Mouse (Mus musculus) kidney, postnatal 10 days (tissue): ENCODE results near the gene S100a11.

Source experiments
- DNase-seq: peaks from one replicate; pipeline ENCODE4 v3.0.0; 2021; ENCODE audit warnings: mixed read lengths

The S100a11 gene

DNA sequence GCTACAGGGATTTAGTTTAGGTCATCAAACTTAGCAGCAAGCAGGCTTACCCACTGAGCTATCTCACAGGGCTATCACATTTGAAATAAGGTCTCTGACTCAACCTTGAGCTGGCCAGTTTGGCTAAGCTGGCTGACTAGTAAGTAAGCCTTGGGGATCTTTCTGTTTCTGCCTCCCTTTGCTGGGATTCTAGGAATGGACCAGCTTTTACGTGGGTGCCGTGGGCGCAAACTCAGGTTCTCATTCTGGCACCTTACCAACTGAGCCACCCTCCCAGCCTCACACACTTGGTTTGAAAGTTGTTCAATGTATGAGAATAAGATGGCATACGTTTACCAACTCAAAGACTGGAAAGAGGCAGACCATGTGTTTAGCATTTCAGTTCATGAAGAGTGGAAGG, 42.9 kb downstream of the S100a11 start:
- DNase-seq = no peak

GRCm38 (mm10) chr3:93566892-93567291, 46.6 kb downstream of the S100a11 start:
- DNase-seq = no peak

DNA sequence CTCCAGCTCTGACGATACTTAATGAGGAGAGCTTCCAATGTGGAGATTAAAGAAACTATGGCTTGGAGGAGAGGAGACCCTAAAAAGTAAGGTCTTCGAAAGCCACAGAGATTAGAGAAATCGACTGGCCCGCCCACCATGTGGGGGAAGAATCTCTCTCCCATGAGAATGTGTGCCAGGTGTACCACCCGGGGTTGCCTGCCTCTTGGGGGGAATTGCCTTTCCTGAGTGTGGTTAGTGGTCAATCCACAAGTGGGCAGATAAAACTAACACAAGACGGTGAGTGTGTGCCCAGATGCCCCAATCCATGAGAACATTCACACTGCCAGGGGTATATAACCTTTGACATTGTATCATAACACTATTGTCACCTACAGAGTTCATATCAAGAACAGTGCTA, 47.4 kb downstream of the S100a11 start:
- no peak for DNase-seq

DNA sequence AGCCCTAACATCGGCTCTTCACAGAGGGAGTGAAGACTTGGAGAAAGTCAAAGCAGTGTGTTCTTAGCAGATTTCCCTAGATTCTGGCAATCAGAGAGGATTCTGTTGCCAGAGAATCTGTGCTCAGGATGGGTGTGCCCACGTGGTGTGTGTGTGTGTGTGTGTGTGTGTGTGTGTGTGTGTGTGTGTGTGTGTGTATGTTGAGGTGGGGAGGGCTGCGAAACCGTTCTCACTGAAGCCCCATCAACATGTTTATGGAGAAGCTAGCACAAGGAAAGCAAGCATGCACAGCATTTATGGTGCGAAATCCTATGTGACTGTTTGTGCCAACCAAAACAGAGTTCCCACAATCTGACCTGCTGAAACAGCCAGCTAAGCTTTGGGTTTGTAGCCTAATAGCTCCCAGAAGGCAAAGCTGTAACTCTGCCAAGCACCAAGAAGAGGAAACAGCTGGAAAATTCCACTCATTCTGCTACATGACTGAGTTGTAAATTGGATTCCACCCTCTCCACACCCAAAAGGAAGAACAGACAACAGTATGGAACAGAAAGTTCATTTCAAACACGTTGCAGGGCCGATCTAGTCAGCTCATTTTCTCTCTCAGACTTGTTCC, 48.2 kb downstream of the S100a11 start:
- DNase-seq = peak; percentile 79

DNA sequence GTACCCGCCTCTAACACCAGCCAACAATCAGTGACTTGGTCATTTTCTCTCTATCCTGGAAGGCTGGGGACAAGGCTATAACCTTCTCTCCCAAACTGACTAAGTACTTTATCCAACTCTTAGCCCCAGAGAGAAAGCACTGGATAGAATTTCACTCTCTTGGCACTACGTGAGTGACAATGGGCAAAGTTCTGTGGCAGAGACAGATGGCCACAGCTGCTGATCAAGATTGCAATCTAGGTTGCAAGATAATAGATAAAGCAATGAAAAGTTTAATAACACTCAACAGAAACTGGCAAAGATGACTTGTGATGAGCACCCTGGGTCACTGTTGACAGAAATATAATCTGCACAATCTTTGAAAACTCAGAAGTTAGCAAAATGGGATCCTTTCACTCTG, 48.8 kb downstream of the S100a11 start:
- no peak for DNase-seq

DNA sequence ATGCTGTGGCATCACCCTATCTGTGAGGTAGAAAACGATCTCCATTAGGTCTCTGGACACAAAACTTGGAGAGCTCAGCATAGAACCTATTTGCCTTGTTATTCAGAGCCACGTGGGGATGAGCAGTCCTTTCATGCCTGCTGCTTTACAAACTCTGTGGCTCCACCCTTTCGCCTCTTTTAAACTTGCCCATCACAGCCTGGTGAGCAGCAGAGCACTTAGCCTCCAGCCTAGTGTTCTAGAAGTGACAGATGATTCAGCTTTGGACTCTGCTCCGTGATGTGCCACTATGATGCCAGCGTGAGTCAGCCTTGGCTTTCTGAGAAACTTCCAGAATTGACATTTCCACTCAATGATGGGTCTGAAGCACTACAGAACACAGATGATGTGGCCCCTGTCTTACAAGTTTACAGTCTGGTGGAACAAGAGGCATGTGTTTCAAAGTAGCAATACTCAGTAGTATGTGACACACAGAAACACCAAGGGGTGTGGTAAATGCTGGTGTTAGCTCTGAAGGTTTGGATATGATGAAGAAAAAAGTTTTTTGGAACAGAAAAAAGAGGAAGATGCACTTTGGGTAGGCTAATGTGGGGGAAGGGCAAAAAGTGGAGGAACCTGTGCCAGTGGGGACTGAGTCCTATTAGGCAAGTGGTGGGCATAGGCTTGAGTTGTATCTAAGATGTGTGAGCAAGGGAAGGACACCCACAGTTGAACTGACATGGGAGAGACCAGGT, 51.9 kb downstream of the S100a11 start:
- DNase-seq = no peak
